Mouse (Mus musculus) WW6 (cell line): ENCODE measurements at regions not wholly inside any gene's neighbourhood (a gene's known extent, or its start where the extent isn't known, plus 50 kb on each side); places are given as distances from the start of the nearest gene placed in this dataset.

ENCODE experiments used
- DNase-seq: peaks from one replicate; pipeline ENCODE4 v3.0.0-alpha.2; 2013; ENCODE audit warnings: low read depth, low spot score

DNA sequence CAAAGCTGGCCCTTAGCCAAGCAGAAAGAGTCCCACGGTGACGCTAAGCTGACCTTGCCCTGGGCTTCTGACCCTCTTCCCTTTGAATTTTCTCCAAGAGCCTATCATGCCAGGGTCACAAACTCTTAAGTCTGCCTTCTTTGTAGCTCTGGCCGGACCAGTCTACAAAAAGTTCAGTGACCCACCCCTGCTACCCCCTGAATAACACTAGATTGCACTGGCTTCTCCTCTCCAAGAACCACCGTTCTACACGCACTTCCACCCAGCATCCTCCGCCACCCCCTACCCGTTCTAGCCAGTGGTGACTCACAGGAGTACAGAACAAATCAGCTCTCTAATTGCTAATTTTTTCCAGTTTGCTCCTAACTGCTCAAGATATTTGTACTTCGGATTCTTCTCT lies 325.0 kb downstream of the Tns1 start:
- DNase-seq, result no peak

DNA sequence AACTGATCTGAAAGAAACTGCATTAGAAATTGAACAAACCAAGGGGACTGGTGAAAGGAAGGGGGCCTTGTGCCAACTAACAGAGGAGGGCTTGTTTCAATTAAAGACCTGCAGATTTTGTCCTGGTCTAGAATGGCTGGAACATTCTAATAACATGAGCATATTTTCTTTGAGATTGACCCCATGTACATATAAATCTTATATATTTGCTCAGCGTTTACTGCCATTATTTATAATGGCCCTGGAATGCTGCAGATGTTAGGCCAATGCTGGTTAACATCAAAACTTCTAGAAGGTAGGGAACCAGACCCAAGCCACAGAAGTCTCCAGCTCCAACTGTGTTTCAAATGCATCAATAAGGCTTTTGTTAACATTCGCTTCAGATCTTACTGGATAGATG lies 326.4 kb downstream of the Tns1 start:
- DNase-seq, result no peak

DNA sequence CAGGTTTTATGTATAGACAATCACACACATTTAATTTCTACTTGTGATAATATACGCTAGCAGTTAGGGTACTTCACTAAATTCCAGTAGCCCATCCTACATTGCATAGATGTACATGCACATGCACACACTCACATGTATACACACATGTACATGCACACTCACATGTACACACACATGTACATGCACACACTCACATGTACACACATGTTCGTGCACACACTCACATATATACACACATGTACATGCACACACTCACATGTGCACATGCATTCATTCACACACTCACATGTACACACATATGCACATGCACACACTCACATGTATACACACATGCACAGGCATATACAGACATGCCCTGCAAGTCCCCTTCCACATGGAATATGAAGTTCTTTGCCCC lies 326.8 kb downstream of the Tns1 start:
- DNase-seq, result no peak

DNA sequence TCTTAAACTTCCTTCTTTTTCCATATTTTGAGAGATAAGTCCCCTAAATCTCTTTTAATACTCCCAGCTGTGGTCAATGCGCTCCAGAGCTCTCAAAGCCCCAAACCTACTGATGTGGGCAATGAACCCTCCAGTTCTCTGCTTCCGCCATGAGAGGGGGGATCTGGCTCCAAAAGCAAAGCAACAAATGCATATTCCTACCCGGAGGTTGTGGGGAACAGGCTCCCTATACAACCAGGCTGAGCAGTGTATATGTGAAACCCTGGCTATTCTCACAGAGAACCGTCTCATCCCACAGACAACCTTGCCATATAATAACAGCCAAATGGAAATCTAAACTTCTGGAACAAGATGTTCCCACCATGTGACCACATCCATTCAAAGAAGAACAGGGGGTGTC lies 330.4 kb downstream of the Tns1 start:
- no peak for DNase-seq

DNA sequence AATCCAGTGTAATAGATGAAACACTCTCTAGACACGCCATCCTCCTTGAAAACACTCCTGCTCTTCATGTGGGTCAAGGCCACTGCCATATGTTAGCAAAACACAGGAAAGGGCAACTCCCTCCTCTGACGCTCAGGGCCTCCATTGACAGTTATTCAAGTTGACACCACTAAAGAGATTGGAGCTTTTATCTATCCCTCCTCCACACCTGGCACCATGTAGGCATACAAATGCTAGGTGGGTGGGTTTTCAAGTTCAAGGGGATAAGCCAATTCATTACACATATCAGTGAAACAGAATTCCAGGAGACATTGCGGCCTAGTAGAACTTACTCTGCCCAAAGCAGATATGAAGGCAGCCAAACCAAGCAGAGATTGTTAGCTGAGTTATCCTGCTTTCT lies 331.0 kb downstream of the Tns1 start:
- no peak for DNase-seq

DNA sequence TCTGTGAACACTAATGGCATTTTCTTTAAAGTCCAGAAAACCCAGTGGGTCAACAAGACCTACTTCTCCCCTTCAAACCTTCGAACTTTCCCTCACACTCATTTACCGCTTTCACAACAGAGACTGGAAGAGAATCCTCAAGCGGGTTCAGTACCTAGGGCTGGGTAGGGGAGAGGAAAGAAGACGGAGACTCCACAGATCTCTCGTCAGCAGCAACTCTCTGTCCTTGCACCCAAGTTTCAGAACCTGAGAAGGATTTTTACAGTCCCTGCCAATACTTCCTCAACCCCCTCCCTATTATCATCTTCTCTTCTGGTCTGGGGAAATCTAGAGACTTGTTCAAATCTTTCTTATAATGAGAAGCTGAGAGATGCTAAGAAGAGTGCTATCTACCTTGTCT lies 331.9 kb downstream of the Tns1 start:
- DNase-seq, result no peak

DNA sequence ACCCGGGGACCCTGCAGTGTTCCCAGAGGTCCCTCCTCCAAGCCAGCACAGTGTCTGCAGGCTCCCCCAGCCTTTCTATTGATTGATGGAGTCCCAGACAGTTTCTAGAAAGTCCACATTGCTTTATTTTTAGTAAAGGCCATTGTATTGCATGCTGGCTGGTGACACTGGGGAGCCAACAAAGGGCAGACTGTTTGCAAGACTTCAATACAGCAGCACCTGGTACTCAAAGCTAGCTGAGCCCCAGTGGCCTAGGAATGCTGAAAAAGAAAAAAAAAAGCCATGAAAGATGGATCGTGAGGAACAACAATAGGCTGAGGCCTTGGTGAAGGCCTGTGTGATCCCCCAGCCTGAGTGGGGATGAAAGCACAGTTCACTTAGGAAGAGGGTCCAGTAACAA lies 336.6 kb downstream of the Tns1 start:
- DNase-seq, result no peak

DNA sequence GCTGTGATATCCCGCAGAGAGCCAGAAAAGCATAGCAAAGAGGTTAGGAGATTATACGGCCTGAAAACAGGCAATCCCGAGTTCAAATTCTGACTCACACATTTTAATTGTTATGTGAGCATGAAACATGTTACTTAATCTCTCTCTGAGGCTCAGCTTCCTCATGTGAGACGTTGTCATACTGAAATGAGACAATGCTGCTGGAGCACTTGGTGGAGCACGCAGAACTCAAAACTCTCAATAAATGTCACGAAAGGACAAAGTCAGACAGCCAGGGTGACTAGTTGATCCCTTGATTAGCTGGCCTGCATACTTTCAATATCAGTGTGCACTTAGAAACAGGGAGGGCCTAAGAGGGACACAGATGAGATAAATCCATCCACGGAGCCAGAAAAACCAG lies 337.0 kb downstream of the Tns1 start:
- DNase-seq, result no peak

DNA sequence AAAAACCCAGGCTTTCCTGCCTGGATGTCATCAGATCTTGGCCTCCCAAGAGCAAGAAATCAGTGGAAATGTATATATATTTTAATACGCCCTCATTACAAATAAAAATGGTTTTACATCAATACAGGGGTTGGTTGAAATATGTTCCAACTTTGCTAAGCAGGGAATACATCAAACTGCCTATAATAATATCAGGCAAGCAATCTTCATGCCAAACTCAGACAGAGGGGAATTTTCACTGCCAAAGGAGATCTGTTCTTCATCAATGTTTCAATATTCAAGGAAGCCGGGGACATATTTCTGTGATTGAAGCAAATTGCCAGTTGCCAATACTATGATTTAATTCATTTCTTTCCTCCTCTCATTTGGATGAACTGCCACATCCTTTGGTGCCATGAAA lies 340.9 kb downstream of the Tns1 start:
- no peak for DNase-seq

DNA sequence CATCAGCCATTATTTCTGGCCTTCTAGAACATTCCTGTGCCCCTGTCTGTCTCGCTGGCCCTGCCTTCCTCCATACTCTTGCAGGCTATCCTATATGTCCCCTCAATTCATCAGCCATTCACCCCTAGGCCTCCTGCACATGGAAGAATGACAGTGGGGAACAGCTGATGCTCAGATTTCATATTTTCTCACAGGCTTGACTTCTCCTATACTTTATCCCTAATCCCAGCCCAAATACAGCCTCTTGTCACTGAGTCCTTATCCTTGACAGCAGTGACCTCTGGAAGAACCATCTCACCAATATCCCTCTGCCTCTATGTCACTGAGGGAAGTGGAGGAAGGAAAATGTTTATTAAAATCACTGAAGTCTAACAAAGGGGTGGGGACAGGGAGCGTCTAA lies 341.4 kb downstream of the Tns1 start:
- peak; percentile 5 for DNase-seq

DNA sequence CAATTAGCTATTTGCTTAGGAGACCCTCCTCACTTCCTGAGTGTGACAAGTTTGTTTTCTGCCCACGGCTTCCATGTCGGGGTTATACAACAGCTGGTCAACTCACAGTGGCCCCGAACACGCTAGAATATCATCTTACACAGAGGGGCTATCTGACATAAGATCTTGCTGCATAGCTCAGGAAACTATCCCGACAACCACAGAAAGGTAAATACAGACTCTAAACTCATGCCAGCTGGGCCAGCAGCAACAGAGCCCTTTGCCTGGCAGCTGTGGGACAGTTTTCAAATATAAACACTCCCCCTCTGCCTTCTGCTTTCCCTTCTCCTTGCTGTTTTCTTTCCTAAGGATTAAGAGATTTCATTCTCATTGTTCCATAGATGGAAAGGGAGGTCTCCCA lies 352.5 kb downstream of the Tns1 start:
- DNase-seq, result no peak

DNA sequence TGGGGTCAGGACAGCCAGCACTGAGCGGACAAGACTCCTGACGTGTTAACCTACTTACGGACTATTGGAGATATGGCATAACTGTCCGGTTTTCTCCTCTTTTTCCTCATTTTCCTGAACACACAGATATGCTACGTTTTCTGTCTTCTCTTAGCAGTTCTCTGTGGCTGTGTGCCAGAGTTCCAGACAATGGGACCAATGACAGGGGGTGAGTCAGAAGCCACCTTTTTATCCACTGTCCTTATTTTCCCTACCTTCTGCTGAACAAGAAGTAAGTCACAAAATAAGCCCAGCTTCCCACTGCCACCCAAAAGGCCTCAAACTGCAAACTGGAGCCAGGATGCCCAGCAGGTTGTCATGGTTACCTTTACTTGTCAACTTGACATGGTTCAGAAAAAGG lies 353.6 kb downstream of the Tns1 start:
- no peak for DNase-seq

DNA sequence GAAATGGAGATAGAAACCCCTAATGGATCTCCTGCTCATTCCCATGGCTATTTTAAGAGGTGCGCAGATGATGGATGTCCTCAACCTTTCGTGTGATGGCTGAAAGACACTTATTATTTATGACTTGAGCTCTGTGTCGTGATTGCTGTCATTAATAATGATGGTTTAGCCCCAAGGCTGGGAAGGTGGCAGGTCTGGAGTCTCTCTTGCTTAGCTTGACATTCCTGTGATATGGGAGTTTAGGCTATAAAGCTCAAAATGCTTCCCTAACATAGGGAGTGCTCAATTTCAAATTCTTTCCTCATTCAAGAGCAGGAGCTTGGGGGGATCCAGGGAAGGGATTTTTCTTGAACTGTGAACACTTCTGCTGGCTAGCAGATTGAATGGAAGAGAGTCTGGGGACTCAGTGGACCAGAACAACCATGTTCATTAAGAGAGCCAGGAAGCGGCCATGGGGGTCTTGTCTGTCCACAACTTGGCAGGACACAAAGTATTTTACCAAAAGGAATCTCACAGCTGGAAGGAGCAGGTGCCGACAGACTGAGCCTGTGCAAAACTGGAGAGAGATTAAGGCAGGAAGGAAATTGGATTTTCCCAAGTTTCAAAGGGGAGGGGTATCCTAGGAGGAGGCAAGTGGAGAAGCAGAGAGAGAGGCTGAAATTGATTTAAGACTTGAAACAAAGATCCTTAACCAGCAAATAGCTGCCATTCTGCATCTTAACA lies 359.5 kb downstream of the Tns1 start:
- no peak for DNase-seq

DNA sequence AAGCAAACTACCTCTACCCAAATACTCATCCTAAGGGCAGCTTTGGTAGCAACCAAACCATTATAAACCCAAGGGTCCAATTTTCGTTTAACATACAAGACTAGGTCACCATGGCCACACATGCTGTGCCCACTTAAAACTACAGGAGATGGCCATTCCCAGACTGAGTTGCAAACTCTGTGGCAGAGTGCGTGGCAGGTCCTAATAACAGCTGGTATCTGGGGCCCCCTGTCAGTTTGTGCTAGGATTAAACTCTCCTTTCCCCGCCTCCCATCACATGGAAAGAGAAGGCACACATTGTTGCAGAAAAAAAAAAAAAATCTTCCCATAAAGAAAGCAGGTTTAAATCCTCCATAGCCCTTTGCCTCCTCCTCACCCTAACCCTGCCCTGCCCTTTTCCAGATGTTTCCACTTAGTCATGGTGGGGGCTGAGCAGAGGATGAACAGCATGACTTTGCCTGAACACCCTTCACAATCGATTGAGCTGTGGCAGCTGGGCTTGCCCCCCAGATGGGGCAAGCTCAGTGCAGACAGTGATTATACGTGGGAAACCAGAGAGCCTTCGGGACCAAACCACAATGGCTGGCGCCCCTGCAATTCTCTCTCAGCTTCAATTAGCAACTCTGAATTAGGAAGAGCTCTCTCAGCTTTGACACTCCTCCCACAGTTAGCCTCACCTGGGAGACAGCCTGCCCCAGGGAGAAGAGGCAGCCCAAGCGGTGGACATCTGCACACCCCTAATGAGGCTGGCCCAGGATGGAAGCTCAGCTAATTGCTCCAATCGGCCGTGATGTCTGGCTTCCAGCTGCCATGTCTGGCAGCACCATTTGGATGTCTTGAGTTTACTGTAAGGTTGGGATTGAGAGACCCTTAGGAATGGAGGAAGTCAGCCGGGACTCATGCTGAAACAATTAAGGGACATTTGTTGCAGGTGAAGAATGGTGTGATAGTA lies 365.9 kb downstream of the Tns1 start:
- DNase-seq, result no peak

DNA sequence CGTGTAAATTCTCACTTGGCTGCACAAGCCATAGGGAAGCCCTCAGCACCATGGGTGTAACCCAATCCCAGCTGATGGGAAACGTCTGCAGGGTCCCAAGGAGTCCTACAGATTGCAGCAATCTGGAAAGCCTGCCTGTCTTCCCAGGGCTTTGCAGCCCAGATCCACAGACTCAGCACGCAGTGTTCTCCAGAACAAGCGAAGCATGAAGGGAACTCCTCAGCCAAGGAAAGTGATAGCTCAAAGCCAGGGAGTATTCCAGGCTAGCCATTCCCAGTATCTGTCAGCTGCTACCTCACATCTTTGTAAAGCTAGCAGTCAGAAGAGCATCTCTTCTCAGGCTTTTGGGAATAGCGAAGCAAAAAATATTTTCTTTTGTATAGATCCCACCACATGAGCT lies 368.5 kb downstream of the Tns1 start:
- no peak for DNase-seq

DNA sequence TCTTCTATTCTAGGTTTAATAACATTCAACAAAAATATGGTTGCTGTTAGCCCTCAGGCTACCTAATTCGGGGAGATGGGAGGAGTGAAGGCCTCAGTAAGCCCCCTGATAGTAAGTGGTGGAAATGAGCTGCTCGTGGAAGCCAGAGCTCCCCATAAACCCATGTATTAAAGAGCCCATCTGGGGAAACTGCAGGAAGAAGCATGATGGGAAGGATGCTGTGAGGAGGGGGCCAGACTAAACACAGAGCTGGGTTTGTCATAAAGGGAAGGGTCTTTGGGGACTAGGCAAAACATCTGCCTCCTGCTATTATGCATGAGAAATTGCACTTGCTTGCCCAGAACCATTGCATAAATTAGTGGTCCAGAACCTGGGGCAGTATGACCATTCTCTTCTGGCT lies 369.3 kb downstream of the Tns1 start:
- no peak for DNase-seq

DNA sequence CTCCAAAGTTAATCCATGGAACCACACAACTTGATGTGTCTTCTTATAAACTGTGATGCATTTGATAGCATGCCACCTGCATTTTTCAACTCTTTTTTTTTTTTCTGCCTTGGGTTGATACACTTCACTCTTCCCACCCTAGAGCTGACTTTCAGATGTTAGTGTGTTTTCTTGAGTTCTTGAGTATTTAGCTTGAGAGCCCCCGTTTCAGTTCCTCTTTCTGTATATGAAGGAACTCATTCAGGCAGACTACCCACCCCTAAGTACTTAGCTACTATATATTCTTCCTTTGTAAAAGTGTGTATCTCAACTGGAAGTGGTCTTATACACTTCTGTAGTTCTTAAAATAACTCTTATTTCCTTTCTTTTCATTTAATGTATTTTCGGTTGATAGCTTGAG lies 371.1 kb downstream of the Tns1 start:
- DNase-seq, result no peak

DNA sequence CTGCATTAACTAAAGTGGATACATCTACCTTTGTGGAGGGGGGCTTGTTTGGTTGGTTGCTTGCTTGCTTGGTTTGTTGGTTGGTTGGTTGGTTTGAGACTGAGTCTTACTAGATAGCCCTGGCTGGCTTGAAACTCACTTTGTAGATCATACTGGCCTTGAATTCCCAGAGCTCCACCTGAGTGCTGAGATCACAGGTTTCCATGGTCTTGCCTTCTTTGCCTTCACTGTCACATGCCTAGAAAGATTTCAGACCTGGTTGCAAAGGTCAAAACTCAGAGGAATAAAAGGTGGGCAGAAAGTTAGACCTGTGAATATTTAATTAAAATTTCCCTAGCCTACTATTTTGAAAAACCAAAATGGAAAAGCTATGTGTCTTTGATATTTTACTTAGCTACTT lies 375.5 kb downstream of the Tns1 start:
- no peak for DNase-seq

DNA sequence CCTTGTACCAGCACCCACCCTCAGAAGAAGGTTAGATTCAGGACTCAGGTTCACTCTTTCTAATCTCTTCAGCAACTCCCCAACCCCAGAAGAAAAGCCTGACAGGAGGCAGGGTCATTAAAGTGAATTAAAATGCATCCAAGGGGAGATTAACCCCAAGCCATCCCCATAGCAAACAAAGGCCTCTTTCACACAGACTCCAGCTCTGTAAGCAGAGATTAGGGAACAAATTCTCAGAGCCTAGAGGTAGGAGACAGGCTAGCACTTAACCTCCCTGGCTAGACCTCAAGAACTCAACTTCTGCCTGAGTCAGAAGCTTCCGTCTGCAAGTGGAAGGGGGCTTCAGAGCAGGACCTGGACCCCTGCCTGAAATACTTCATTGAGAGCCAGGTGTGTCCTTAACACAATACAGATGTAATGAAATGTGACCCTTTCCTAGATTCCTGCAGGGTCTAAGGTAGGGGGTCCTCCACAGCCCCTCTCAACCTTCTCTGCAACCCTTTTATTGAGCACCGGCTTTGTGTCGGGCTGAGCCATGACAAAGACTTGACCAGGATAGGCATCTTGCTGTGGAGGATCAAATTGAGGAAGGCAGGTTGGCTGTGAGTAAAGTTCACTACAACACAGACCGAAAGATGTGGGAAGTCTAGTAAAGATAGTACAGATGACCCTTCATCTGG lies 379.6 kb downstream of the Tns1 start:
- no peak for DNase-seq

DNA sequence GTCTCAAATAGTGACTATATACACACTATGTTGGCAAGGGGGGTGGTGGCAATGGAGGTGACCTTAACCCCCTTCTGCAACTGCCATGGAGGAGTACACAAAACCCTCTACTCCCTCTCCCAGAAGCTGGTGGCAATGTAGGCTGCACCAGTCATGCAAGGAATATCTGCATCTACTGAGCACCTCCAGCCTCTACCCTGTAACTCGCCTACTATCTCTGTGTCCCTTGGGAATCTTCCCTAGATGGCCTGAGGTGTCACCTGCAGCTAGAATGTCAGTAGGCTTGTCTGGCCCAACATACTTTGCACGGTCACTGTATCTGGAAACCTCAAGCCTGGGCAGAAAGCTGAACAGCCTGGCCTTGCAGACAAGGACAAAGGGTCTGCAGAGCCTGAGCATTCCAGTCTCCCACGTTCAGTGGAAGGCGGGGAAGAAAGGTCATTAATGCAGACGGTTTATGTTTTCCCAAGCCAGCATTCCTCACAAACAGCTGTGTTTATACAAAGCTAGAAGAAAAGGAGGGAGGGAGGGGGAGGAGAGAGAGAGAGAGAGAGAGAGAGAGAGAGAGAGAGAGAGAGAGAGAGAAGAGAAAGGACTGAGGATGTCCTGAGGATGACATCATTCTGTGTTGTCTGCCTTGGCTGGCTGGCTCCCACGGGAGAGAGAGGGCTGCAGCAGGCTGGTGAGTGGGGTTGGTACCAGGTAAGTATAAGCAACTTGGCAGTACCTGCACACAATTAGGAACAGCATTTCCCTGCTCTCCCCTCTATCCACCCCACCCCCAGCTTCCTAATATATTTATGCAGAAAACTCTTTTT lies 380.3 kb downstream of the Tns1 start:
- no peak for DNase-seq

DNA sequence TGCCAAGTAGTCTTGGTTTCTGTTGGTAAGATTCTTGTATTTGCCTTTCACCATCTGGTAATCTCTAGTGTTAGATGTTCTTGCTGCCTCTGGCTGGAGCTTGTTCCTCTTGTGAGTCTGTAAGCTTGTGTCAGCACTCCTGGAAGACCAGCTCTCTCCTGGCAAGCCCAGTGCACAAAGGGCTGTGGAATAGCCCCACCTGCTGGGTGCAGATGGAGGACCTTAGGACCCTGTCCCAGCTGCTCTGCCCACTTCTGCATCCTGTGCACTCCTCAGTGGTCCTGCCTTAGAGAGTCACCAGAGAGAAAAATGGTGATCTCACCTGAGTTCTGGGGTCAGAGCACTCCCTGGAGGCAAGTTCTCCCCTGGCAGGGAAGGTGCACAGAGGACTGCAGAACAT lies 387.2 kb downstream of the Tns1 start:
- DNase-seq, result no peak

DNA sequence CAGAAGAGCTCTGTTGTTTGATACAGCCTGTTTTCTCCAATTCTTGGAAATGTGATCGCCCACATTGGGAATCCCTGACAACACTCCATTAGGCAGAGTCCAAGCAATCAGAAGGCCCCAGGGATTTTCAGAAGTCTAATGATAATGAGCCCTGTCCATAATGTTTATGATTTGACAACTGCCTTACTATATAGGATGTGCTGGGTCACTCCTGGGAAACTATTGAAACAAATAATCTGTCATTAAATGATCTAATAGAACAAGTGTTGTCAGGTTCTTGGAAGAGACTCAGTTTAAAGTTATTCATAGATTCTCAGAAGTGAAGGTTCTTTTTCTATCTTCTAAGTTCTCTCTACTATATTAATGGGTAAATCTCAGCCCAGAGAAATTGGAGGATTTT lies 395.9 kb downstream of the Tns1 start:
- no peak for DNase-seq
